Mouse (Mus musculus): ENCODE results near the gene Ddx47.

DNA sequence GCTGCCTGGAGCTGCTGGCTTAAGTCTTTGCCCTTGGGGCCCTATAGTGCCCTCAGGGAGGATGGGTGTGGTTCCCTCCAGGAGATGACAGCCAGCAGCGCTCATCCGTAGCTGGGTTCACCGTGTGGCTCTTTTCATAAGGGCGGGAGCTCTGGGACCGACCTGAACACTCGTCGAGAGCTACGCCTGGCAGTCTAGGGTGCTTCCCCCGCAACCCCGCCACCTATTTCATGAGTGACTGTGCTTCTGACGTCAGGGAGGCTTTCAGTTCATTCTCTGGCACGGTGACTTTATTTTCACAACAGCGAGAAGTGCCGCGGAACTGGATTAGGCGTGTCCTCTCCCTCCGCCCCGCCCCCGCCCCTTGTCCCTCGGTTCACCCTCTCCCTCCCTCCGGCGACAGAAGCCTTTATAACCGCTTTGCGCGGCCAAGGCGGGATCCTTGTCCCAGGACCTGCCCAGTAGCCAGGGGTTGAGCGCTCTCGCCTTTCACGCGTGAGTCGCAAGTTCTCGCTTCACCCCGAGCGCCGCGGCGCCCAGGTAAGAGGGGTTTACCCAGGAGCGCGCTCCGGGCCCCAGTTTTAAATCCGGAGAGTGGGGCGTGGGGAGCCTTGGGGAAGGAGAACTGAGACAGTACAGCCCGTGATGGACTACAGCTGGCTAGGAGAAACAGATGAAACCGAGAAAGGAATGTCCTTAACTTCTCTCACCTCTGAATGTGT is 54.0 kb downstream of the Ddx47 start, which contains the start of gene Gprc5a:
- TF ChIP-seq POLR2A (IDR thresholded peaks at IDR 0.05; ENCODE audit: borderline replicate concordance, insufficient read depth, low read length) (no peak), CTCF (IDR thresholded peaks at IDR 0.05; ENCODE audit: borderline replicate concordance, insufficient read depth, low read depth, low read length) (no peak)
